In genomic region chr5:122447857-122448256, GRCm38 (mm10) we compare ENCODE assay signal across 18 mouse cellular contexts. TPM values are rescaled to one million over a fixed set of nuclear protein-coding genes. Genes with fewer than 3 reads are reported as not detected.
DNase-seq lines count a peak whose midpoint lies in the region; ATAC-seq and TF ChIP-seq lines count a peak whose summit lies in the region.
"Had no signal": no experiment of that assay in that cellular context is flagged by ENCODE, and none has a peak within 500 bp of the region (broad histone marks: within the 10 kb centered on the region; RNA-seq: fewer than 3 reads in every experiment).

No protein-coding gene starts in this region.

- no peaks in the 10 kb centered on the region for H3K79me2 ChIP-seq in myocyte (ENCODE audit: control insufficient read depth, insufficient read depth)

- TF ChIP-seq POLR2A in lung, adult 2 months (IDR thresholded peaks at IDR 0.05; ENCODE audit: borderline replicate concordance, extremely low read depth, low read depth, low read length), result no peak
- TF ChIP-seq POLR2A in myocyte (IDR thresholded peaks at IDR 0.05; ENCODE audit: insufficient read length, low read depth), result no peak

- no peak for ATAC-seq in heart, embryonic 15.5 days (replicated peaks; ENCODE audit: insufficient number of reproducible peaks, insufficient read depth, low FRiP score, low read depth)
- peak; percentile 66 for ATAC-seq in Patski
- ATAC-seq: intestine, embryonic 15.5 days; midbrain, embryonic 13.5 days had no signal

- peaks cover 13% of the 10 kb centered on the region for H3K4me1 ChIP-seq in heart, embryonic 15.5 days (replicated peaks)
- no peaks in the 10 kb centered on the region for H3K4me1 ChIP-seq in lung, adult 2 months (ENCODE audit: control insufficient read depth, insufficient read depth, low read length)
- H3K4me1 ChIP-seq: embryonic facial prominence, embryonic 13.5 days; forebrain, embryonic 12.5 days; intestine, embryonic 15.5 days; kidney, embryonic 15.5 days; midbrain, embryonic 13.5 days; neural tube, embryonic 12.5 days had no signal

- no peaks in the 10 kb centered on the region for H3K27me3 ChIP-seq in heart, embryonic 15.5 days
- H3K27me3 ChIP-seq in Patski (no peaks in the 10 kb centered on the region), myocyte (ENCODE audit: control insufficient read depth, insufficient read depth, insufficient read length) (no peaks in the 10 kb centered on the region)
- H3K27me3 ChIP-seq: embryonic facial prominence, embryonic 13.5 days; forebrain, embryonic 12.5 days; intestine, embryonic 15.5 days; kidney, embryonic 15.5 days; midbrain, embryonic 13.5 days; neural tube, embryonic 12.5 days had no signal

- no peak overlapping the region for H3K4me2 ChIP-seq in heart, embryonic 15.5 days
- H3K4me2 ChIP-seq in myocyte (ENCODE audit: low read depth), result no peak overlapping the region
- H3K4me2 ChIP-seq: embryonic facial prominence, embryonic 13.5 days; forebrain, embryonic 12.5 days; intestine, embryonic 15.5 days; kidney, embryonic 15.5 days; liver, embryonic 11.5 days; midbrain, embryonic 13.5 days; neural tube, embryonic 12.5 days had no signal

- no peak overlapping the region for H3ac ChIP-seq in myocyte (ENCODE audit: control insufficient read depth, insufficient read length)

- no peak overlapping the region for H3K4me3 ChIP-seq in heart, embryonic 15.5 days
- no peak overlapping the region for H3K4me3 ChIP-seq in lung, adult 2 months (replicated peaks; ENCODE audit: extremely low read depth, low read depth, low read length)
- no peak overlapping the region for H3K4me3 ChIP-seq in myocyte
- H3K4me3 ChIP-seq: embryonic facial prominence, embryonic 13.5 days; forebrain, embryonic 12.5 days; intestine, embryonic 15.5 days; kidney, embryonic 15.5 days; midbrain, embryonic 13.5 days; neural tube, embryonic 12.5 days had no signal

- WGBS in heart, embryonic 15.5 days, result 75% methylated on average over 8 of the region's 8 CpGs
- 78% methylated on average over 8 of the region's 8 CpGs for WGBS in lung, adult 2 months

- CTCF ChIA-PET in Patski (lab: Charles Lee), result interaction anchor here (2.1 kb wide), 1 partner anchor 27 kb away, joined by 6 read pairs; no protein-coding TSS in a partner anchor

- in situ Hi-C loops in Patski (cut with MboI; ENCODE audit: low pct_unique_long_range_greater_than_20kb), result loop anchor here (10.0 kb wide), 1 partner anchor 177 kb away; no protein-coding TSS in a partner anchor

- H3K9me3 ChIP-seq in heart, embryonic 15.5 days (replicated peaks), result no peaks in the 10 kb centered on the region
- H3K9me3 ChIP-seq: embryonic facial prominence, embryonic 13.5 days; forebrain, embryonic 12.5 days; intestine, embryonic 15.5 days; kidney, embryonic 15.5 days; midbrain, embryonic 13.5 days; neural tube, embryonic 12.5 days had no signal

- DNase-seq in heart, adult 9 months (ENCODE audit: low spot score in 2 of 2), result no peak
- peak; percentile 36 to 68 for DNase-seq in lung, postnatal 4 days
- DNase-seq in lung, adult 2 months, result no peak
- DNase-seq in Patski (ENCODE audit: low read depth, low spot score), result peak; percentile 57
- no peak for DNase-seq in thymus, postnatal 10 days (ENCODE audit: low spot score in 2 of 2)
- DNase-seq in kidney, postnatal 14 days, result no peak
- DNase-seq: adrenal gland, adult 8-10 months; cerebellum, adult 2 months; lung, postnatal 14 days had no signal

- no peak for TF ChIP-seq CTCF in lung, adult 2 months (IDR thresholded peaks at IDR 0.05; ENCODE audit: insufficient read depth, low read length)
- TF ChIP-seq CTCF in Patski (IDR thresholded peaks at IDR 0.05), result no peak

- H3K36me3 ChIP-seq in heart, embryonic 15.5 days, result peaks cover 37% of the 10 kb centered on the region
- H3K36me3 ChIP-seq in myocyte (ENCODE audit: control insufficient read depth, insufficient read depth), result peaks cover 14% of the 10 kb centered on the region

- POLR2A ChIA-PET in Patski (lab: Charles Lee), result interaction anchor here (0.7 to 2.2 kb wide), 3 partner anchors 22 to 54 kb away, joined by 3 to 13 read pairs (median 7); partner anchors contain the start of gene Atp2a2

- H3K27ac ChIP-seq in heart, embryonic 15.5 days, result peak overlapping the region; percentile 5; the same call in 1 of the 2 replicates
- H3K27ac ChIP-seq: forebrain, embryonic 12.5 days; intestine, embryonic 15.5 days; kidney, embryonic 15.5 days; midbrain, embryonic 13.5 days; neural tube, embryonic 12.5 days had no signal

- no peak overlapping the region for H3K9ac ChIP-seq in heart, embryonic 15.5 days
- H3K9ac ChIP-seq: embryonic facial prominence, embryonic 13.5 days; forebrain, embryonic 12.5 days; intestine, embryonic 15.5 days; kidney, embryonic 15.5 days; midbrain, embryonic 13.5 days; neural tube, embryonic 12.5 days had no signal

TF ChIP-seq in myocyte, 11 proteins besides CTCF, POLR2A, EP300 and RAD21:
- TF ChIP-seq MYOD1 (IDR thresholded peaks at IDR 0.05; ENCODE audit: control insufficient read depth in 1 of 3, insufficient read length in 2 of 3, low read depth in 2 of 3) (peak in 1 of 3 experiments; percentile 44), MAX (IDR thresholded peaks at IDR 0.05; ENCODE audit: low read depth) (no peak), USF1 (IDR thresholded peaks at IDR 0.05; ENCODE audit: low read depth) (peak; percentile 12), POLR2AphosphoS2 (IDR thresholded peaks at IDR 0.05; ENCODE audit: insufficient read length, low read depth) (peak; percentile 38), E2F4 (IDR thresholded peaks at IDR 0.05; ENCODE audit: insufficient read depth) (no peak), TCF12 (IDR thresholded peaks at IDR 0.05; ENCODE audit: insufficient read depth, poor library complexity, severe bottlenecking) (no peak), CEBPB (IDR thresholded peaks at IDR 0.05; ENCODE audit: insufficient read depth, poor library complexity, severe bottlenecking) (no peak), SRF (IDR thresholded peaks at IDR 0.05; ENCODE audit: control insufficient read depth, insufficient read length, low read depth) (no peak), REST (IDR thresholded peaks at IDR 0.05; ENCODE audit: insufficient read depth, insufficient read length) (no peak), MYOG (IDR thresholded peaks at IDR 0.05; ENCODE audit: control insufficient read depth in 1 of 3, insufficient read depth in 1 of 3, insufficient read length in 2 of 3, low read depth in 2 of 3) (peak in 2 of 3 experiments; percentile 18 to 51), TCF3 (IDR thresholded peaks at IDR 0.05; ENCODE audit: insufficient read length, low read depth) (no peak)

RNA-seq across cellular contexts. Expression of gene Anapc7, which starts 26.4 kb away (rescaled TPM):
- 30.2 and 38.5 TPM in 2 replicates for polyA plus RNA-seq in heart, embryonic 15.5 days (2015; fragmentation: Nextera tagmentation; extraction: Ambion mirVana)
- 17.9 and 20.5 TPM in 2 replicates for polyA plus RNA-seq in lung, adult 2 months (2012; rRNA removed)
- 56.1 TPM for polyA plus RNA-seq in Patski (2021)
- polyA plus RNA-seq in myocyte (2012; fragmentation: generic; extraction: Trizol), result 62.7 TPM

RNA-seq across cellular contexts. Expression of gene Atp2a2, which starts 54.2 kb away (rescaled TPM):
- polyA plus RNA-seq in heart, embryonic 15.5 days (2015; fragmentation: Nextera tagmentation; extraction: Ambion mirVana), result 288 and 291 TPM in 2 replicates
- 90.8 and 126 TPM in 2 replicates for polyA plus RNA-seq in lung, adult 2 months (2012; rRNA removed)
- polyA plus RNA-seq in Patski (2021) (239 TPM), myocyte (2012; fragmentation: generic; extraction: Trizol) (295 TPM)

RNA-seq across cellular contexts. Expression of gene Arpc3, which starts 56.2 kb away (rescaled TPM):
- 98.6 and 103 TPM in 2 replicates for polyA plus RNA-seq in heart, embryonic 15.5 days (2015; fragmentation: Nextera tagmentation; extraction: Ambion mirVana)
- polyA plus RNA-seq in lung, adult 2 months (2012; rRNA removed), result 114 and 144 TPM in 2 replicates
- polyA plus RNA-seq in Patski (2021) (387 TPM), myocyte (2012; fragmentation: generic; extraction: Trizol) (217 TPM)

Comparison
In these comparisons a context has a peak if more than half of its experiments do, and no peak if none do; other contexts are left out.
1. DNase-seq: peak in lung, postnatal 4 days (2 of 2) and Patski (single experiment); none in heart, adult 9 months (0 of 2), lung, adult 2 months (single experiment), thymus, postnatal 10 days (0 of 2) and kidney, postnatal 14 days (single experiment).